In genomic region chr2:154058690-154059089, GRCm38 (mm10) we compare ENCODE assay signal across 29 mouse cellular contexts. TPM values are rescaled to one million over a fixed set of nuclear protein-coding genes. Genes with fewer than 3 reads are reported as not detected.
DNase-seq lines count a peak whose midpoint lies in the region; ATAC-seq and TF ChIP-seq lines count a peak whose summit lies in the region.
"Had no signal": no experiment of that assay in that cellular context is flagged by ENCODE, and none has a peak within 500 bp of the region (broad histone marks: within the 10 kb centered on the region; RNA-seq: fewer than 3 reads in every experiment).

No protein-coding gene starts in this region.

- no peak overlapping the region for H3K9ac ChIP-seq in kidney, embryonic 15.5 days
- H3K9ac ChIP-seq: forebrain, postnatal 0 days; heart, embryonic 12.5 days; hindbrain, embryonic 12.5 days; limb, embryonic 13.5 days; liver, embryonic 13.5 days; lung, embryonic 14.5 days; midbrain, embryonic 12.5 days had no signal

- H3K4me1 ChIP-seq in kidney, embryonic 15.5 days, result no peaks in the 10 kb centered on the region
- H3K4me1 ChIP-seq: forebrain, embryonic 10.5 days; heart, embryonic 12.5 days; hindbrain, embryonic 12.5 days; limb, embryonic 13.5 days; liver, embryonic 13.5 days; midbrain, embryonic 12.5 days had no signal

- intact Hi-C loops in left cerebral cortex, adult 2 months (cut with DNase I), result no loop called here
- intact Hi-C loops in left cerebral cortex, postnatal 36 days (cut with DNase I), result no loop called here

- 46% methylated on average over 2 of the region's 2 CpGs for WGBS in kidney, embryonic 15.5 days

- no peaks in the 10 kb centered on the region for H3K27me3 ChIP-seq in kidney, embryonic 15.5 days
- H3K27me3 ChIP-seq: heart, embryonic 12.5 days; hindbrain, embryonic 12.5 days; limb, embryonic 13.5 days; liver, embryonic 13.5 days; midbrain, embryonic 12.5 days had no signal

- TF ChIP-seq CTCF in left cerebral cortex, adult 2 months (IDR thresholded peaks at IDR 0.05), result peak; percentile 15

- H3K9me3 ChIP-seq in kidney, embryonic 15.5 days (replicated peaks), result no peaks in the 10 kb centered on the region
- H3K9me3 ChIP-seq: forebrain, embryonic 10.5 days; heart, embryonic 12.5 days; hindbrain, embryonic 12.5 days; limb, embryonic 13.5 days; liver, embryonic 13.5 days; midbrain, embryonic 12.5 days had no signal

- no peak overlapping the region for H3K4me2 ChIP-seq in kidney, embryonic 15.5 days
- H3K4me2 ChIP-seq: heart, embryonic 12.5 days; hindbrain, embryonic 12.5 days; limb, embryonic 13.5 days; liver, embryonic 13.5 days; lung, embryonic 14.5 days; midbrain, embryonic 12.5 days had no signal

- no peaks in the 10 kb centered on the region for H3K36me3 ChIP-seq in kidney, embryonic 15.5 days
- H3K36me3 ChIP-seq: forebrain, embryonic 10.5 days; heart, embryonic 12.5 days; hindbrain, embryonic 12.5 days; limb, embryonic 13.5 days; liver, embryonic 13.5 days; midbrain, embryonic 12.5 days had no signal

- ATAC-seq in kidney, embryonic 15.5 days (replicated peaks; ENCODE audit: low FRiP score), result no peak
- ATAC-seq: forebrain, postnatal 0 days had no signal

- H3K27ac ChIP-seq in kidney, embryonic 15.5 days, result no peak overlapping the region
- H3K27ac ChIP-seq in left cerebral cortex, adult 2 months, result no peak overlapping the region
- H3K27ac ChIP-seq: forebrain, embryonic 10.5 days; hindbrain, embryonic 12.5 days; limb, embryonic 13.5 days; liver, embryonic 13.5 days; midbrain, embryonic 12.5 days had no signal

- H3K4me3 ChIP-seq in kidney, embryonic 15.5 days (replicated peaks), result no peak overlapping the region
- no peak overlapping the region for H3K4me3 ChIP-seq in left cerebral cortex, adult 2 months
- H3K4me3 ChIP-seq: forebrain, embryonic 10.5 days; heart, embryonic 12.5 days; hindbrain, embryonic 12.5 days; limb, embryonic 13.5 days; liver, embryonic 13.5 days; midbrain, embryonic 12.5 days had no signal

- peak; percentile 4 for DNase-seq in cerebellum, adult 11 months
- no peak for DNase-seq in cerebellum, adult 9-11 months
- peak; percentile 17 for DNase-seq in kidney, adult 18-20 months
- DNase-seq in left cerebral cortex, adult 2 months (ENCODE audit: extremely low spot score in 1 of 2, low spot score in 2 of 2), result no peak
- no peak for DNase-seq in left cerebral cortex, postnatal 36 days (ENCODE audit: low spot score in 2 of 2)
- DNase-seq in ES-CJ7 (ENCODE audit: low read depth, low spot score), result peak; percentile 17
- no peak for DNase-seq in embryo, embryonic 11 days
- DNase-seq: adrenal gland, adult 8-10 months; forebrain, postnatal 0 days; heart, postnatal 14 days; liver, embryonic 13.5 days; lung, embryonic 14.5 days; retina, postnatal 1 day; thymus, postnatal 25 days had no signal

RNA-seq across cellular contexts. Expression of gene Bpifa2, which starts 50.6 kb away (rescaled TPM):
- polyA plus RNA-seq in kidney, embryonic 15.5 days (2015; fragmentation: Nextera tagmentation; extraction: Ambion mirVana), result not detected in 2 replicates
- total RNA-seq in left cerebral cortex, adult 2 months (2021), result not detected
- not detected for total RNA-seq in left cerebral cortex, postnatal 36 days (2021)
- total RNA-seq: CH12.LX; forebrain, postnatal 0 days; heart, postnatal 14 days; layer of hippocampus, postnatal 14 days; left cerebral cortex, postnatal 10 days; megakaryocyte progenitor cell, adult 5-6 weeks; monocyte, adult 5-6 weeks had no signal
- polyA plus RNA-seq: brain, embryonic 14.5 days; forebrain, embryonic 10.5 days; forebrain, postnatal 0 days; gonadal fat pad, adult 2 months; heart, embryonic 12.5 days; hindbrain, embryonic 12.5 days; limb, embryonic 13.5 days; liver, embryonic 13.5 days; lung, embryonic 14.5 days; midbrain, embryonic 12.5 days; neural tube, embryonic 11.5 days; stomach, embryonic 16.5 days had no signal

Comparison
In these comparisons a context has a peak if more than half of its experiments do, and no peak if none do; other contexts are left out.
1. DNase-seq: peak in cerebellum, adult 11 months (single experiment), kidney, adult 18-20 months (single experiment) and ES-CJ7 (single experiment); none in cerebellum, adult 9-11 months (single experiment), left cerebral cortex, adult 2 months (0 of 2), left cerebral cortex, postnatal 36 days (0 of 2) and embryo, embryonic 11 days (single experiment).